Mouse (Mus musculus): Measurements from ENCODE around the gene Hat1. TPM values are rescaled to one million over a fixed set of nuclear protein-coding genes. Genes with fewer than 3 reads are reported as not detected.

Hat1 gene
- 193 and 201 TPM in 2 replicates for polyA plus RNA-seq (2014; fragmentation: Nextera tagmentation; extraction: Ambion mirVana)

DNA sequence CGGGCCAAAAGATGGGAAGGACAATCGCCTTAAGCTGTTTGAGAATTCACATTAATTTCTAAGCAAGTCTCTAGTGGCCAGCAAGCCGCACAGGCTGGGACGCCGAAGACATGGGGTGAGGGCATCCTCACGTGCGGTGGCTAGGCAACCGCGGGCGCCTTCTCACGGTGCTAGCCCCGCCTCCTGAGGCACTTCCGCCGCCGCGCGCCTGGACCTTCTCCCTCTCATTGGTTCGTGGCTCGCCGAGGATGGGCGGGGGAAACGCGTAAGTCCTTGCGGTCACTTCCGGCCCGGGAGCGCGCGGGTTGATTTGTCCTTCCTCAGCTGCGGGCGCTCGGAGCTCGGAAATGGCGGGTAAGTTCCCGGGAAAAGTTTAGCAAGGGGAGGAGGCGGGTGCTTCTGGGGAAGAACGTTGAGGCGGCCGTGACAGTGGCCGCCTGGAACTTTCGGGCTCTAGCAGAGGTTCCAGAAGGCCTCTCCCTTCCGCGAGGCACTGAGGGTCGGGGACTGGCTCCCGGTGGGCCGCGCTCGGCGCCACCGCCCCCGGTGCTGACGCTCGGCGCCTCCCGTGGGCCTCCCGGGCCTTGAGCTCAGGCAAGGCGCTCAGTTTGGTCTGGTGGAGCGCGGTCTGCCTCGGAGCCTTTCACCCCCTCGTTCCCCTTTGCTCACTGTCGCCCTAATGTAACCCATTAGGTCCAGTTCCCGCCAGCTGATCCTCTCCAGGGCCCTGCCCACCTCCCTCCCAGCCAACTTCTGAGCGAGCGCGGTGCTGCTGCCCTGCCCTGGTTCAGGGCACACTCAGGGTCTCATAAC lies at the start of gene Hat1:
Gene Hat1 (plus strand): TSS at position 8 of the 813 bp plus-strand sequence.
- peak within 1 kb of the TSS; percentile 82 for H3K9ac ChIP-seq (ENCODE audit: low read length)
- H3K4me3 ChIP-seq (ENCODE audit: low read depth, low read length) = peak within 1 kb of the TSS; percentile 80
- H3K9me3 ChIP-seq (ENCODE audit: control insufficient read depth, low read length) = no peaks in the 10 kb centered on the region
- H3K27ac ChIP-seq (ENCODE audit: low read depth, low read length) = peak within 1 kb of the TSS; percentile 13; the same call in 1 of the 2 replicates
- H3K27me3 ChIP-seq (ENCODE audit: control insufficient read depth, insufficient read depth, low read length) = no peaks in the 10 kb centered on the region
- ATAC-seq (ENCODE audit: low FRiP score) (peak; percentile 100), DNase-seq (ENCODE audit: low spot score, missing footprints) (peak; percentile 99)
- peak within 1 kb of the TSS; percentile 59 for H3K4me2 ChIP-seq
- WGBS = under 1% methylated on average over 66 of the region's 66 CpGs
- peaks cover 5% of the 10 kb centered on the region; the same call in 1 of the 2 replicates for H3K36me3 ChIP-seq (ENCODE audit: control insufficient read depth, insufficient read depth, low read length)
- 0 out of 2 replicates have a peak, but pooled peaks cover 3% of the 10 kb centered on the region for H3K4me1 ChIP-seq (ENCODE audit: control insufficient read depth, insufficient read depth, low read length)

DNA sequence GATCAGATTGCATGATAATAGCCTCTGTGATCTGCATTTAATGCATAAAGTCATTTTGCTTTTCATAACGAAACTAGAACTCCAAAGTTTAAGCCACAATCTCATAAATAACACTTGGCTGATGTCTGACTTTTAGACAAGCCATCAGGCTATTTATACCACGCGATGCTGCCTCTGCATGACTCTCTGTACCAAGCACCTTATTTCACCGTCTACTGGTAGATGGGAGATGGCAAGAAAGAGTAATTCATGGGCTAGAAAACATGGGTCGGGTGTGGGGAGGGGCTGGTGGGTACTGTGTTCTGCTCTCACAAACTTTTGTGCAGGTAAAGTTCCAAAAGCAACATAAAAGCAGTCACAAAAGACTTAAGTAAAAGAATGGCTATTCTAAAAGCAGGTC lies 48.6 kb upstream of the Hat1 start:
- DNase-seq (ENCODE audit: low spot score, missing footprints) (no peak), ATAC-seq (ENCODE audit: low FRiP score) (no peak)
- Histone ChIP-seq H3K4me3 (ENCODE audit: low read depth, low read length) (no peak overlapping the region), H3K4me1 (ENCODE audit: control insufficient read depth, insufficient read depth, low read length) (no peaks in the 10 kb centered on the region), H3K36me3 (ENCODE audit: control insufficient read depth, insufficient read depth, low read length) (no peaks in the 10 kb centered on the region; the same call in 1 of the 2 replicates), H3K27me3 (ENCODE audit: control insufficient read depth, insufficient read depth, low read length) (no peaks in the 10 kb centered on the region), H3K9ac (ENCODE audit: low read length) (no peak overlapping the region), H3K27ac (ENCODE audit: low read depth, low read length) (no peak overlapping the region), H3K9me3 (ENCODE audit: control insufficient read depth, low read length) (no peaks in the 10 kb centered on the region; the same call in 1 of the 2 replicates), H3K4me2 (no peak overlapping the region)
- WGBS = 83% methylated on average over 5 of the region's 5 CpGs

DNA sequence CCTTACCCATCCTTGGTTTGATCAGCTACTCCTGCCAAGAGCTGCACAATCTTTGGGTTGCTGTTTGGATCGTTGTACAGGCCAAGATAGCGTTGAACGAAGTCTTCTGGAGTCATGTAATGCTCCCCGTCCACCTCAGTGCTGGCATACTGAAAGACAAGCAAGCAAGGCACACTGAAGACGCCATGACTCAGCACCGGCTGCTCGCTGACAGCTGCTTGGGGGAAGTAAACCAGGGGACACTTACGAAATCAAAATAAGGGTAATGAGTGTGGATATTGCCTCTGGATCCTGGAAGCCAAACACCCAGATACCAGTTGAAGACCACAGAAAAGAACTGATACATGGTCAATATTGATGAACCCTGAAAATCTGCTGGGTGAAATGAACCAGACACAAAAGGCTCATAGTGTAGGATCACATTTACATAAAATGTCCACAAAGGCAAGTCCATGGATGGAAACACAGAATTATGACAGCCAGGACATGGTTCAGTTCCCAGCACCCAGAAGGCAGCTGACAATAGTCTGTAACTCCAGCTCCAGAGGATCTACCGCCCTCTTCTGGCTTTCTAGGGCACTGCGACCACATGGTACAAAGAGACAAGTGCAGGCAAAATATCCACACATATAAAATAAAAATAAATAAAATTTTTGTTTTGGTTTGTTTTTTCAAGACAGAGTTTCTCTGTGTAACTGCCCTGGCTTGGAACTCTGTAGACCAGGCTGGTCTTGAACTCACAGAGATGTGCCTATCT lies 44.7 kb upstream of the Hat1 start:
- H3K9me3 ChIP-seq (ENCODE audit: control insufficient read depth, low read length) = no peaks in the 10 kb centered on the region; the same call in 1 of the 2 replicates
- H3K27ac ChIP-seq (ENCODE audit: low read depth, low read length) = no peak overlapping the region
- H3K4me3 ChIP-seq (ENCODE audit: low read depth, low read length) = no peak overlapping the region
- H3K27me3 ChIP-seq (ENCODE audit: control insufficient read depth, insufficient read depth, low read length) = no peaks in the 10 kb centered on the region
- H3K4me1 ChIP-seq (ENCODE audit: control insufficient read depth, insufficient read depth, low read length) = no peaks in the 10 kb centered on the region
- no peaks in the 10 kb centered on the region; the same call in 1 of the 2 replicates for H3K36me3 ChIP-seq (ENCODE audit: control insufficient read depth, insufficient read depth, low read length)
- WGBS = 90% methylated on average over 10 of the region's 10 CpGs
- no peak overlapping the region for H3K4me2 ChIP-seq
- DNase-seq (ENCODE audit: low spot score, missing footprints) (no peak), ATAC-seq (ENCODE audit: low FRiP score) (no peak)
- H3K9ac ChIP-seq (ENCODE audit: low read length) = no peak overlapping the region

DNA sequence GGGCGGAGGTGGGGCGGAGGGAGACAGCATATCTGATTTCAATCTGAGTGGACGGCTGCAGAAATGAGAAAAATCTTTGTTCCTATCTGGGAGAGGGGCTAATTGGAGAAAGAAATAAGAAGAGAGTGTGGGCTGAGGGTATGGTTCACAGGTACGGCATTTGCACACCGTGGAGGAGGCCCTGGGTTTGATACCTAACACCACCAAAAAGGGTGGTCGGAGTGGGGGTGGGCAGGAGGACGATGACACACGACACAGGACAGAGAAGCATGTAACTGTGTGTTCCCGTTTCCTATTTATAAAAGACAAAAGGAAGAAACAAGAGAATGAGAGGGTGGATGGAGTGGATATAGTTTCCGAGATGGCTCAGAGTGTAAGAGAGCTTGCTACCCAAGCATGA lies 41.6 kb upstream of the Hat1 start:
- Histone ChIP-seq H3K9me3 (ENCODE audit: control insufficient read depth, low read length) (no peaks in the 10 kb centered on the region; the same call in 1 of the 2 replicates), H3K4me3 (ENCODE audit: low read depth, low read length) (no peak overlapping the region), H3K4me1 (ENCODE audit: control insufficient read depth, insufficient read depth, low read length) (no peaks in the 10 kb centered on the region), H3K36me3 (ENCODE audit: control insufficient read depth, insufficient read depth, low read length) (no peaks in the 10 kb centered on the region; the same call in 1 of the 2 replicates), H3K9ac (ENCODE audit: low read length) (no peak overlapping the region), H3K27me3 (ENCODE audit: control insufficient read depth, insufficient read depth, low read length) (no peaks in the 10 kb centered on the region), H3K27ac (ENCODE audit: low read depth, low read length) (no peak overlapping the region), H3K4me2 (no peak overlapping the region)
- ATAC-seq (ENCODE audit: low FRiP score) (no peak), DNase-seq (ENCODE audit: low spot score, missing footprints) (no peak)
- 92% methylated on average over 10 of the region's 10 CpGs for WGBS

DNA sequence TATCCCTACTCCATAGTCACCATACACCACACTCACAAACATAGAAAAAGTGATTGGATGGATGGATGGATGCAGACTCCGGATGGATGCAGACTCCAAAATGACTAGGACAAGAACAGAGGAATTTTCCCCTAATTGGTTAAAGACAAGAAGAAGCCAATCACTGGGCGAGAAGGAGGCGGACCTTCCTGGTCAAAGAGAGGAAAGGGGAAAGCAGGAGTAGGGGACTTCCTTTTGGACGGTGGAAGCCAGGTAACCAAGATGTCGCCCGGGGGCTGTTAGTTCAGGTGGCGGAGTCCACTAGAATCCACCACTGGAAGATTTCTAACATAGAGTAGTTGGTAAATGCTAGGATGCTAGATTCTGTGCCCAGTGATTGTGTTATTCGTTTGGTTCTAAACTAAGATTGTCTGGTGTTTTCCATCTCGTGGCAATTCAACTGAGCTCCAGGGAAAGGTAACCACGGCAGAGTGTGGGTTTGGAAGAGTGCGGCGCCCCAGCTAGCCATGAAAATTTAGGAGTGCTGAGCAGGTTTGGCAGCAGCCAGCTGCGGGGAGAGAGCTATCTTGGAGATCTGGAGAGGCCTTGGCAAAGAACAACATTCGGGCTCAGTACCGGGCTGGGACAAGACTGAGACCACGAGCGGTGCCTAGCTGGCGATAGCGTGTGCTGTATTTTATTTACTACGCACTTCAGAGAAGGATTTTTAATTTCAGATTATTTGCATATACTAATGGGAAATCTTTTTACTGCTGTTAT lies 40.8 kb upstream of the Hat1 start:
- 93% methylated on average over 20 of the region's 20 CpGs for WGBS
- DNase-seq (ENCODE audit: low spot score, missing footprints) (no peak), ATAC-seq (ENCODE audit: low FRiP score) (no peak)
- H3K9ac ChIP-seq (ENCODE audit: low read length) = no peak overlapping the region
- H3K4me2 ChIP-seq = no peak overlapping the region
- no peaks in the 10 kb centered on the region for H3K27me3 ChIP-seq (ENCODE audit: control insufficient read depth, insufficient read depth, low read length)
- no peak overlapping the region for H3K27ac ChIP-seq (ENCODE audit: low read depth, low read length)
- H3K9me3 ChIP-seq (ENCODE audit: control insufficient read depth, low read length) = no peaks in the 10 kb centered on the region; the same call in 1 of the 2 replicates
- no peaks in the 10 kb centered on the region for H3K4me1 ChIP-seq (ENCODE audit: control insufficient read depth, insufficient read depth, low read length)
- H3K4me3 ChIP-seq (ENCODE audit: low read depth, low read length) = no peak overlapping the region
- H3K36me3 ChIP-seq (ENCODE audit: control insufficient read depth, insufficient read depth, low read length) = no peaks in the 10 kb centered on the region; the same call in 1 of the 2 replicates

DNA sequence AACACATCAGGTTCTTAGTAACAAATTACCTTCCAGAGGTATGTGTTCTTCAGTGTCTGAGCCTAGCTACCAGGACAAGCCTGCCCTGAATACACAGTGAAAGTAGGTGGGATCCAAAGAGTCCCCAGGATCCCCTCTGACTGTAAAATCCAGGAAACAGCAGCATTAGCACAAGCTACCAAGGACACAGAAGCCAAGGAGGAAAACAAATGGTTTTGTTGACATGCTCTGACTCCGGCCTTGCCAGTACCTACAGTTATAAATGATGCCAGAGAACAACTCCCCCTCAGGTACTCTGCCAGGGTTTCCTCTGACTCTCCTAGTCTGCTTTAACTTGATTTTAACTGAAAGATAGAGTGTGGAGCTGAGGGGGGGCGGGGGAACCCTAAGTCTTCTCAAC lies 39.2 kb upstream of the Hat1 start:
- H3K4me2 ChIP-seq = no peak overlapping the region
- no peak for DNase-seq (ENCODE audit: low spot score, missing footprints)
- no peaks in the 10 kb centered on the region for H3K9me3 ChIP-seq (ENCODE audit: control insufficient read depth, low read length)
- H3K9ac ChIP-seq (ENCODE audit: low read length) = no peak overlapping the region
- H3K27ac ChIP-seq (ENCODE audit: low read depth, low read length) = no peak overlapping the region
- no peaks in the 10 kb centered on the region for H3K27me3 ChIP-seq (ENCODE audit: control insufficient read depth, insufficient read depth, low read length)
- 87% methylated on average over 2 of the region's 2 CpGs for WGBS
- no peaks in the 10 kb centered on the region for H3K36me3 ChIP-seq (ENCODE audit: control insufficient read depth, insufficient read depth, low read length)
- ATAC-seq (ENCODE audit: low FRiP score) = no peak
- peaks cover 3% of the 10 kb centered on the region; the same call in 1 of the 2 replicates for H3K4me1 ChIP-seq (ENCODE audit: control insufficient read depth, insufficient read depth, low read length)
- H3K4me3 ChIP-seq (ENCODE audit: low read depth, low read length) = no peak overlapping the region

DNA sequence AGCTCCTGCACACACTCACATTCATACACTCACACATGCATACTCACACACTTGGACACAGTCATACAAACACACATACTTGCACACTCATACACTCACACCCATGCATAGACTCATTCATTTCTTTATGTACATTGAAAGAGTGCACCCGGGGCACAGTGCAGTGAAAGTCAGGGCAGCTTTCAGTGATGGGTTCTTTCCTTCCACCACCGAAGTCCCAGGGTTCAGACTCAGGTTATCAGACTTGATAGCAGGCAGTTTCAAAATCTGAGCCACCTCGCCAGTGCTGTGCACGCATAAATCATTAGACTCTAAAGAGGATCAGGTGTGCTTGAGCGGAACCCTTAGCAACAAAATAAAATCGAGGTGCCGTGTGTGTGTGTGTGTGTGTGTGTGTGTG lies 38.6 kb upstream of the Hat1 start:
- Histone ChIP-seq H3K9me3 (ENCODE audit: control insufficient read depth, low read length) (no peaks in the 10 kb centered on the region), H3K4me3 (ENCODE audit: low read depth, low read length) (no peak overlapping the region), H3K36me3 (ENCODE audit: control insufficient read depth, insufficient read depth, low read length) (no peaks in the 10 kb centered on the region), H3K27me3 (ENCODE audit: control insufficient read depth, insufficient read depth, low read length) (no peaks in the 10 kb centered on the region), H3K9ac (ENCODE audit: low read length) (no peak overlapping the region), H3K27ac (ENCODE audit: low read depth, low read length) (no peak overlapping the region), H3K4me2 (no peak overlapping the region), H3K4me1 (ENCODE audit: control insufficient read depth, insufficient read depth, low read length) (peaks cover 3% of the 10 kb centered on the region; the same call in 1 of the 2 replicates)
- ATAC-seq (ENCODE audit: low FRiP score) = no peak
- 89% methylated on average over 7 of the region's 7 CpGs for WGBS
- DNase-seq (ENCODE audit: low spot score, missing footprints) = no peak

DNA sequence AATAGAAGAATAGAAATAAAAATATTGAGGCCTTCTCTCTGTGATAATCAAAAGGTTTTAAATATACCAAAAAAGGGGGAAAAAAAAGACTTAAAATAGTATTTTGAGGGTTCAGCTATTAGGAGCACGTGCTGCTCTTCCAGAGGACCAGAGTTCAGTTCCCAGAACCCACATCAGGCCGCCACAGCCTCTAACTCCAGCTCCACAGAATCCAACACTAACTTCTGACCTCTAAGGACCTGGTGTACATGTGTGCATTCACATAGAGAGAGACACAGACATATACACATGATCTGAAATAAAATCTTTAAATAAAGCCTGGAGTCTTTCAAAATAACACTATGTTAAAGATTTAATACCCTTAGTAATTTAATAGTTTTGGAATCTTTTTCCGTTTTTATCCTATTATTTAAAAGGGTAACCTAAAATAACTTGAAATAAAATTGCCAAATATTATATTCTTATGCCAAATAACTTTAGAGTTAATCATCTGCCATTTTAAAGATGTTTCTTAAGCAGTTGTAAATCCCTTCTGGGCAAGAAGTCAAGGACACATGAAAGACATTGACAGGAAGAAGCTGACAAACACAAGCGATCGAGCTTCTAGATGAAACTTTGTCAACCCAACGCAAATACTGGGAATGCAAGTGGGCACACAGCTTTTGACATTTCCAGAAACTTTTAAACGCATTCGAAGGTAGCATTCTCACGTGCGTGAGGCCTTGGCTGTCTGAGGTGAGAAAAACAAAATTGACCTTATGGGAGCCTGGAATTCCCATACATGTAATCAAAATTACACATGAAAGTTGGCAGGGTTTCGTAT lies 37.6 kb upstream of the Hat1 start:
- no peaks in the 10 kb centered on the region for H3K36me3 ChIP-seq (ENCODE audit: control insufficient read depth, insufficient read depth, low read length)
- no peaks in the 10 kb centered on the region for H3K27me3 ChIP-seq (ENCODE audit: control insufficient read depth, insufficient read depth, low read length)
- 91% methylated on average over 11 of the region's 11 CpGs for WGBS
- DNase-seq (ENCODE audit: low spot score, missing footprints) (no peak), ATAC-seq (ENCODE audit: low FRiP score) (no peak)
- no peak overlapping the region for H3K9ac ChIP-seq (ENCODE audit: low read length)
- H3K4me1 ChIP-seq (ENCODE audit: control insufficient read depth, insufficient read depth, low read length) = peaks cover 3% of the 10 kb centered on the region
- no peaks in the 10 kb centered on the region for H3K9me3 ChIP-seq (ENCODE audit: control insufficient read depth, low read length)
- no peak overlapping the region for H3K4me2 ChIP-seq
- H3K27ac ChIP-seq (ENCODE audit: low read depth, low read length) = no peak overlapping the region
- no peak overlapping the region for H3K4me3 ChIP-seq (ENCODE audit: low read depth, low read length)
